Mouse (Mus musculus) neural tube, embryonic 11.5 days (tissue): ENCODE data around the gene Nrip3. TPM values are rescaled to one million over a fixed set of nuclear protein-coding genes. Genes with fewer than 3 reads are reported as not detected.

Source experiments
- polyA plus RNA-seq: library from polyadenylated mRNA; unstranded; fragments of >200 nt; fragmentation: Nextera tagmentation; extraction: Ambion mirVana; gene quantifications from 2 replicates; pipeline ENCODE4 v1.2.1, GENCODE M21; 2014

Gene Nrip3
- polyA plus RNA-seq, 1 experiment from 2014 or later = 0.95 TPM

Other genes starting within 250 kb of the Nrip3 start
- 56.6 and 61.4 TPM in 2 replicates for gene St5, start 78.4 kb downstream of the Nrip3 start, polyA plus RNA-seq
- 18.8 and 20.2 TPM in 2 replicates for gene Akip1, start 78.3 kb downstream of the Nrip3 start, polyA plus RNA-seq
- gene BC051019, start 58.2 kb downstream of the Nrip3 start, polyA plus RNA-seq = 0.41 TPM in 1 of 2 replicates, not detected in the other
- not detected in 2 replicates for gene Ascl3, start 50.3 kb downstream of the Nrip3 start, polyA plus RNA-seq
- 60.0 and 62.5 TPM in 2 replicates for gene Tmem9b, start 29.1 kb downstream of the Nrip3 start, polyA plus RNA-seq
- 19.4 and 22.1 TPM in 2 replicates for gene Scube2, start 83.7 kb upstream of the Nrip3 start, polyA plus RNA-seq
- 56.7 TPM in 2 replicates for gene Dennd5a, start 178.4 kb upstream of the Nrip3 start, polyA plus RNA-seq
- 78.8 and 79.1 TPM in 2 replicates for gene Tmem41b, start 204.9 kb upstream of the Nrip3 start, polyA plus RNA-seq
- 30.7 and 36.3 TPM in 2 replicates for gene Ipo7, start 236.2 kb upstream of the Nrip3 start, polyA plus RNA-seq